Mouse (Mus musculus) heart, adult 2 months (tissue): ENCODE results near the gene Pkp4. TPM values are rescaled to one million over a fixed set of nuclear protein-coding genes. Genes with fewer than 3 reads are reported as not detected.

Experiments
- DNase-seq, 2 experiments: peaks; one replicate each; pipeline ENCODE4 v3.0.0; 2021
- H3K27ac ChIP-seq: fragments of 200-600 bp; 2 replicates; pipeline ENCODE4 v1.8.1; 2022
- H3K27me3 ChIP-seq: fragments of 200-500 bp; 2 replicates; pipeline ENCODE4 v1.6.1; 2012; ENCODE audit warnings: mild to moderate bottlenecking, low read length, inconsistent platforms, mixed read lengths; ENCODE audit not compliant: control insufficient read depth, insufficient read depth
- H3K36me3 ChIP-seq: fragments of 200-500 bp; 2 replicates; pipeline ENCODE4 v1.6.1; 2012; ENCODE audit warnings: low read length, inconsistent platforms; ENCODE audit not compliant: control insufficient read depth, insufficient read depth
- H3K4me1 ChIP-seq: fragments of 200-500 bp; 2 replicates; pipeline ENCODE4 v1.6.1; 2011; ENCODE audit warnings: low read length; ENCODE audit not compliant: control insufficient read depth, insufficient read depth
- H3K4me3 ChIP-seq: fragments of 200-600 bp; 2 replicates; pipeline ENCODE4 v1.8.1; 2022
- H3K79me2 ChIP-seq: fragments of 200-500 bp; replicated peaks from 2 replicates; pipeline ENCODE4 v1.6.1; 2012; ENCODE audit warnings: mild to moderate bottlenecking, inconsistent platforms, low read length, moderate library complexity, mixed read lengths; ENCODE audit not compliant: control insufficient read depth, insufficient read depth
- H3K9ac ChIP-seq: fragments of 200-500 bp; 2 replicates; pipeline ENCODE4 v1.6.1; 2012; ENCODE audit warnings: low read depth, mild to moderate bottlenecking, control low read depth, inconsistent platforms, low read length, mixed read lengths
- CTCF ChIP-seq: fragments of 200-600 bp; IDR thresholded peaks from 2 replicates; pipeline ENCODE4 v1.8.1; 2022; ENCODE audit warnings: antibody characterized with exemption, mild to moderate bottlenecking, moderate library complexity
- EP300 ChIP-seq: fragments of 200-500 bp; IDR thresholded peaks from 2 replicates; pipeline ENCODE4 v1.6.1; 2011; ENCODE audit warnings: low read depth, low read length, control low read depth; ENCODE audit not compliant: insufficient read depth
- POLR2A ChIP-seq: fragments of 200-500 bp; IDR thresholded peaks from 2 replicates; pipeline ENCODE4 v1.6.1; 2011; ENCODE audit warnings: mild to moderate bottlenecking, low read depth, low read length, control low read depth; ENCODE audit not compliant: insufficient read depth
- WGBS: fragments of 180-500 bp; shearing (Covaris S2); methylation state at CpG from one replicate; pipeline ENCODE4 v1.1.7; 2018; 5-methylcytosine and 5-hydroxymethylcytosine counted together
- intact Hi-C: fragments of 180-260 bp; cut with DNase I; formaldehyde crosslinking; loops from one replicate; pipeline ENCODE4 v1.15.1; 2025
- polyA plus RNA-seq: library from polyadenylated mRNA; depleted of rRNA; stranded (reverse); fragments of >200 nt; gene quantifications from 2 replicates; pipeline ENCODE4 v1.2.3, GENCODE M21; 2012
- total RNA-seq, 2 experiments: library from RNA; stranded (reverse); gene quantifications; 2 replicates each; pipeline ENCODE4 v1.2.3; 2021

Gene Pkp4
- total and polyA plus RNA-seq, 3 experiments = 61.5 to 174 (median 152) TPM

DNA sequence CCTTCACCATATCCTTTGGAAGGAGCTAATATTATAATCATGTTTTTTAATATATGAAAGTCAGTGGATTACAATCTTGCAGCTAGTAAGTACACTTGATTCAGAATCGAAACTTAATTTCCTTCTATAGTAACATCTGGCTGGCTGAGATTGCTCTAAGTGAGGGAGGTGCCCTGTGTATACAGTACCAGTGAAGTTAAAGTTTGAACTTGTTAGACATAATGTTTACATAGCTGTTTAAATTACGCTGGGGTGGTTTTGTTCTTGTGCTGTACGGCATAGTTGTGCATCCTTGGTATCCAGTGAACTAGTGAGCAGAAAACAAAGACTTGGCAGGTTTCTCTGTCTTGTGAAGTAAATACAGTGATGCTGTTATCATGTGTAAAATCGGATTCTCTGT, 18.3 kb downstream of the Pkp4 start:
- Histone ChIP-seq H3K9ac (no peak overlapping the region), H3K4me1 (peaks cover 10% of the 10 kb centered on the region), H3K4me3 (no peak overlapping the region), H3K36me3 (peaks cover 14% of the 10 kb centered on the region), H3K27ac (no peak overlapping the region), H3K79me2 (peaks cover 23% of the 10 kb centered on the region), H3K27me3 (no peaks in the 10 kb centered on the region)
- DNase-seq = no peak
- intact Hi-C loops = no loop called here
- TF ChIP-seq CTCF = no peak
- no peak for TF ChIP-seq POLR2A
- TF ChIP-seq EP300 = no peak
- WGBS = 52% methylated on average over 4 of the region's 4 CpGs

- no peaks in the 10 kb centered on the region for H3K27me3 ChIP-seq
- peaks cover 20% of the 10 kb centered on the region for H3K79me2 ChIP-seq
- TF ChIP-seq EP300 (no peak), POLR2A (no peak), CTCF (no peak)
- H3K4me3 ChIP-seq = no peak overlapping the region
- no peak overlapping the region for H3K27ac ChIP-seq
- intact Hi-C loops = no loop called here
- no peak for DNase-seq
- peaks cover 10% of the 10 kb centered on the region for H3K4me1 ChIP-seq
- 64% methylated on average over 5 of the region's 5 CpGs for WGBS
- H3K9ac ChIP-seq = no peak overlapping the region
- peaks cover 14% of the 10 kb centered on the region for H3K36me3 ChIP-seq
These were observed 18.8 kb downstream of the Pkp4 start for GRCm38 (mm10) chr2:59179487-59179886.

DNA sequence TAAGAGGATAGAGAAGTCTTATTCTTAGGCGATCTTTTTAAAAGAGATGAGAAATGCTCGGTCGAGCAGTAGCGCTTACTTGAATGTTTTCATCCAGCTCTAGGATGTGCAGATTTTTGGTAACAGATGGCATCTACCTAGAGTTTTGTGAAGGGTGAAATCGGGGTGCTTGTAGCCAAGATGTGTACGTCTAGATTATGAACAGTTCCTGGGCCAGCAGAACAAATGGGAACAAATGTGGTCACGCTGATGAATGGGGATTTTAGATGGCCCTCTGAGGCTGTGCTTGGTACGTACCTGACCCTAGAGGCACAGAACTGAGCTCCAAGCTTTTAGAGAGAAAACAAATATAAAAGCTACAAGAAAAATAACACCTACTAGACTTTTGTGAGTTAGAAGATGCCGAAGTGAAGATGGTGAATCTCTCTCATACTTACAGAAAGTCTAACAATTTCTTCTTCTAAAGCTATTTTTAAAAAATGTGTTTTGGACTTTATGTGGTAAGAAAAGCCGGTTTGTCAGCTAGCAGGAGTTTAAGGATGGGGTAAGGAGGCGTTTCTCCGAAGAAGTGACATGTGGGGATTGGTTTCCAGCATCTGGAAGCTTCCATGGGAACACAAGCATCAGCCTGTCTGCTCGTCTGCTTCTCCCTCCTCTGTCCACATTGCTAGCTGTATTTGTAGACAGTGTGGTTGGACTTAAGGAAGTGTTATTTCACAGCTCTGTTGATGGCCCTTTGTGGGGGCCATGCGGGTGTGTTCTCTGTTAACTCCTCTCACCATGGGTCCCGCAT, 20.9 kb downstream of the Pkp4 start:
- DNase-seq = no peak
- intact Hi-C loops = no loop called here
- no peak overlapping the region for H3K9ac ChIP-seq
- WGBS = 86% methylated on average over 15 of the region's 15 CpGs
- H3K4me1 ChIP-seq = peaks cover 11% of the 10 kb centered on the region
- H3K27me3 ChIP-seq = no peaks in the 10 kb centered on the region
- no peak for TF ChIP-seq EP300
- TF ChIP-seq CTCF = no peak
- TF ChIP-seq POLR2A = no peak
- peaks cover 16% of the 10 kb centered on the region for H3K79me2 ChIP-seq
- H3K4me3 ChIP-seq = no peak overlapping the region
- peaks cover 14% of the 10 kb centered on the region for H3K36me3 ChIP-seq
- H3K27ac ChIP-seq = no peak overlapping the region

DNA sequence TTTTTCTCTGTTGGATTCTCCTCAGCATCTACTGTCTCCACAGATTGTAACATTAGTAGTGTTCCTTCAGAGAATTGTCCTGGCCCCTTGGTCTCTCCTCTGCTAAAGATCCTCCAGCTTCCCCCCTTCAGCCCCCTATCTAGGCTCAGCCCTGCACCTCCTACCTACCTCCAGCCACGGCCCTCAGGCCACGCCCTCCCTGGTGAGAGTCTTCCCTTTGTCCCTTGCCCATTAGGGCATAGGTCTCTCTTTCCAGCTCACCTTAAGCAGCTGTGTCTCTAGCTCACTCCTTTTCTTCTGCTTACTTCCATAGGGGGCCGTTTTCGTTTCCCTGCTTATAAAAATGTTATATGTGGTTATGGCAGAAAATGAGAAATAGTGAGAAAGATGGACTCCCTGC, 22.9 kb downstream of the Pkp4 start:
- intact Hi-C loops = no loop called here
- H3K36me3 ChIP-seq = peaks cover 12% of the 10 kb centered on the region
- H3K79me2 ChIP-seq = peaks cover 8% of the 10 kb centered on the region
- peaks cover 9% of the 10 kb centered on the region for H3K4me1 ChIP-seq
- no peak overlapping the region for H3K27ac ChIP-seq
- no peak overlapping the region for H3K9ac ChIP-seq
- no peak for DNase-seq
- WGBS = 78% methylated on average over 4 of the region's 4 CpGs
- TF ChIP-seq POLR2A (no peak), EP300 (no peak), CTCF (no peak)
- no peak overlapping the region for H3K4me3 ChIP-seq
- no peaks in the 10 kb centered on the region for H3K27me3 ChIP-seq

DNA sequence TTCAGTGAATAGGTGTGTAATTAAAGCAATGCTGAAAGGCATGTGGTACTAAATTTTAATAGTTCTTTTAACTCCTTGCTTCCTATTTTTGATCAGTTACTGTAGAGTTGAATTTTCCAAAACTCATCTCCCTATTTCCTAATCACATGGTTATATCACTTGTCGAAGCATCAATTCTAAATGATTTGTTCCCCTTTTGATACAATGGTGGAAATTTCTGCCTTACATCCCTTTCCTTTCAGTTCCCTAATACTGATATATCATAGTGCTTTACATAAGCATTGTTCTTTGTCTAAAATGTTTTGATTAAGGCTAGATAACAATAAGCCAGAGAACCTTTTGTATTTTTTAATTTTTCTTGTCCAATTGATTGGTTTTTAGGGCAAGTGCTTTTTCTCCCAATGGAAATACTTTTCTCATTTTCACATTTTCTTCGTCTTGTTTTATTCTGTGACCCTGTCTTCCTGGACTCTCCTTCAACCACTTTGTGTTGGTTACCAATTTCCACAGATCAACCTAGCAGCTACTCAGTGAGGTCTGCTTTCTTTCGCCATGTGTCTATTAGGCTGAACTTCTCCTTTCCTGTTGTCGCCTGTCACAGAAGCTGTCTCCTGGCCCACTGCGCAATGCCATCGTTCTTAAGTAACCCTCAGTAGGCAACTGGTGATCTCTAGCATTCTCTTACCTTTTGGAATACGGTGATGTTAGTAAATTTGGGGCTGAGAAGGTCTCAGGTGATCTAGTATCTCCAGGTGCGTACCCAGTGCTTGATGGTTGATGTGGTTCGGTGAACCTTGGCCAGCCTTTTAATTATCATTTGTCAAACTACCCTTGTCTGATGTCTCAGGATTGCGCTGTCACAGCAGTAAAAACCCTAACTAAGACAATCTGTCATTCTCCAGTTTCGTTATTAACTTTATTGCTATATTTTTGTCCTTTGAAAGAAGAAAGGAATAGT, 23.7 kb downstream of the Pkp4 start:
- intact Hi-C loops = no loop called here
- 90% methylated on average over 11 of the region's 11 CpGs for WGBS

GRCm38 (mm10) chr2:59186122-59186521, 25.5 kb downstream of the Pkp4 start:
- DNase-seq = no peak
- intact Hi-C loops = no loop called here
- Histone ChIP-seq H3K36me3 (peaks cover 5% of the 10 kb centered on the region; the same call in 1 of the 2 replicates), H3K27me3 (no peaks in the 10 kb centered on the region), H3K4me1 (peaks cover 15% of the 10 kb centered on the region), H3K4me3 (no peak overlapping the region), H3K9ac (no peak overlapping the region), H3K27ac (no peak overlapping the region), H3K79me2 (peaks cover 7% of the 10 kb centered on the region)
- no peak for TF ChIP-seq EP300
- no peak for TF ChIP-seq POLR2A
- 80% methylated on average over 8 of the region's 8 CpGs for WGBS

More for the DNA sequence above, 23.7 kb downstream of the Pkp4 start:
- no peak overlapping the region for H3K4me3 ChIP-seq
- no peak for DNase-seq
- no peak overlapping the region for H3K9ac ChIP-seq
- peaks cover 9% of the 10 kb centered on the region for H3K4me1 ChIP-seq
- peaks cover 5% of the 10 kb centered on the region; the same call in 1 of the 2 replicates for H3K36me3 ChIP-seq
- peaks cover 7% of the 10 kb centered on the region for H3K79me2 ChIP-seq
- TF ChIP-seq POLR2A = no peak
- no peak for TF ChIP-seq EP300
- TF ChIP-seq CTCF = no peak
- H3K27me3 ChIP-seq = no peaks in the 10 kb centered on the region
- H3K27ac ChIP-seq = no peak overlapping the region
